Mouse (Mus musculus) hindbrain, embryonic 14.5 days (tissue): ENCODE data around the gene Casp8ap2. TPM values are rescaled to one million over a fixed set of nuclear protein-coding genes. Genes with fewer than 3 reads are reported as not detected.

ENCODE experiments used
- ATAC-seq: fragments of 200-750 bp; cut with Nextera tagmentation; 2 replicates; pipeline ENCODE4 v1.8.0; 2017; ENCODE audit warnings: moderate number of reproducible peaks, mild to moderate bottlenecking, moderate TSS enrichment, moderate library complexity; ENCODE audit not compliant: low FRiP score
- DNase-seq: peaks from one replicate; pipeline ENCODE4 v3.0.0-alpha.2; 2015; ENCODE audit warnings: low spot score
- H3K27ac ChIP-seq: fragments of 300-500 bp; sonication (generic); 2 replicates; pipeline ENCODE4 v1.5.1; 2014; ENCODE audit warnings: mild to moderate bottlenecking, moderate library complexity
- H3K27me3 ChIP-seq: fragments of 300-500 bp; sonication (generic); 2 replicates; pipeline ENCODE4 v1.6.1; 2014; ENCODE audit warnings: mild to moderate bottlenecking, low read length, mixed read lengths; ENCODE audit not compliant: control insufficient read depth, insufficient read depth
- H3K36me3 ChIP-seq: fragments of 300-500 bp; sonication (generic); replicated peaks from 2 replicates; pipeline ENCODE4 v1.6.1; 2014; ENCODE audit not compliant: control insufficient read depth, insufficient read depth
- H3K4me1 ChIP-seq: fragments of 300-500 bp; sonication (generic); replicated peaks from 2 replicates; pipeline ENCODE4 v1.6.1; 2014; ENCODE audit warnings: antibody characterized with exemption, low read length, mixed read lengths; ENCODE audit not compliant: control insufficient read depth, insufficient read depth
- H3K4me2 ChIP-seq: fragments of 300-500 bp; sonication (generic); replicated peaks from 2 replicates; pipeline ENCODE4 v1.6.1; 2014; ENCODE audit warnings: mild to moderate bottlenecking, moderate library complexity
- H3K4me3 ChIP-seq: fragments of 300-500 bp; sonication (generic); replicated peaks from 2 replicates; pipeline ENCODE4 v1.5.1; 2014; ENCODE audit warnings: mild to moderate bottlenecking, low read length
- H3K9ac ChIP-seq: fragments of 300-500 bp; sonication (generic); 2 replicates; pipeline ENCODE4 v1.6.1; 2014
- H3K9me3 ChIP-seq: fragments of 300-500 bp; sonication (generic); 2 replicates; pipeline ENCODE4 v1.6.1; 2016; ENCODE audit warnings: low read length; ENCODE audit not compliant: control insufficient read depth
- WGBS: fragments of 180-500 bp; shearing (Covaris S2); extraction: QIAGEN DNeasy Blood & Tissue Kit; methylation state at CpG from one replicate; pipeline ENCODE4 v1.1.7; 2014; 5-methylcytosine and 5-hydroxymethylcytosine counted together
- polyA plus RNA-seq: library from polyadenylated mRNA; unstranded; fragments of >200 nt; fragmentation: Nextera tagmentation; extraction: Ambion mirVana; gene quantifications from 2 replicates; pipeline ENCODE4 v1.2.1, GENCODE M21; 2014

The Casp8ap2 gene
- polyA plus RNA-seq, 1 experiment from 2014 or later = 34.6 TPM

DNA sequence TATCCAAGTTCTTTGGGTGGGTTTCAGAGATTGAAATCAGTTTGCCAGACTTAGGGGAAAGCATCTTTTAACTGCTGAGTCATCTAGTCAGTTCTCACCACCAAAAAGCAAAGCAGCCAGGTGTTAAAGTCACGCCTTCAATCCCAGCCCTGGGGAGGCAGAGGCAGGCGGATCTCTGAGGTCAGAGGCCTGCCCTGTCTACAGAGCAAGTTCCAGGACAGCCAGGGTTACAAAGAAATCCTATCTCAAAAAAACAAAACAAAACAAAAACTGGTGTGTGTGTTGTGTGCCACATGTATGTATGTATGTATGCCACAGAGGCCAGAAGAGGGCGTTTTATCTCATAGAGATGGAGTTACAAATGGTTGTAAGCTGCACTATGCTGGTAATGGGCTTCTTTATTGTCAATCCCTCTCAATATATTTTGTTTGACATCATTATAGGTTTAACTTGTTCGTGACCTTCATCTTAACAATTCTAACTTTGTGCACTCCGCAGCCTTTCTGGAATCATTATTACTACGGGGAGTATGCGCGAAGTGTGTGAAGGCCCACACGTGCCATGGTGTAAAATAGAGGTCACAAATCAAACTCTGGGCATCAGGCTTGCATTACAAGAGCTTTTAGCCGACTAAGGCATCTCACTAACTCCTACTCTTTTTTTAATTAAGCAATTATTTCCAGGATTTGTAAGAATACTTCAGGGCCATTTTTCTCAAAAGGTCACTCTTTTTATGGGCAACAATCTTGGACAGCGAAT is 41.1 kb downstream of the Casp8ap2 start:
- Histone ChIP-seq H3K36me3 (peaks cover 26% of the 10 kb centered on the region), H3K27ac (peak overlapping the region; percentile 67), H3K4me3 (peak overlapping the region; percentile 78), H3K4me1 (peaks cover 9% of the 10 kb centered on the region), H3K4me2 (peak overlapping the region; percentile 59), H3K27me3 (no peaks in the 10 kb centered on the region), H3K9ac (peak overlapping the region; percentile 68), H3K9me3 (no peaks in the 10 kb centered on the region)
- 57% methylated on average over 11 of the region's 11 CpGs for WGBS
- peak; percentile 25 for DNase-seq
- peak; percentile 44; the same call in 1 of the 2 replicates for ATAC-seq

GRCm38 (mm10) chr4:32656918-32657662 is 41.8 kb downstream of the Casp8ap2 start, which contains the start of gene Mdn1:
TSS of gene Mdn1 (plus strand) at chr4:32657119.
- ATAC-seq (peak; percentile 95), DNase-seq (peak; percentile 99)
- Histone ChIP-seq H3K4me1 (peaks cover 9% of the 10 kb centered on the region), H3K27me3 (no peaks in the 10 kb centered on the region), H3K27ac (peak within 1 kb of the TSS; percentile 67), H3K9ac (peak within 1 kb of the TSS; percentile 68), H3K4me2 (peak within 1 kb of the TSS; percentile 74), H3K9me3 (no peaks in the 10 kb centered on the region), H3K4me3 (peak within 1 kb of the TSS; percentile 78), H3K36me3 (peaks cover 18% of the 10 kb centered on the region; the same call in 1 of the 2 replicates)
- under 1% methylated on average over 68 of the region's 68 CpGs for WGBS

DNA sequence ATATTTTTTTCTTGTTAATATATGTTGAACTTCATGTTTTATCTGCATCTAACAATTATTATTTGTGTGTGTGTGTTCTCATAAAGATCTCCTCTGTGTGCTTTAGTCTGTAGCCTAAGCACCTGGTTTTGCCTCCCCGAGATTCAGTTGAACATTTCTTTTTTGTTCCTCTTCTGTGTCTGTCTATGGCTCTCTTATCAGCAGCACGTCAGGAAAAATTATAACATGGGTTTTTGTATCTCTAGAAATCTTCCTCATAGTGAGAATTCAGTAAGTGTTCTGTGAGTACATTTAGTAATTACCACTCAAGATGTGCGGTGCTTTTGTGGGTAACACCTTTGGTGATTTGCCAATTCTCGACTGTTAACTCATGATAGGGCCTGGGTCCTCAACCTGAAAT is 50.6 kb downstream of the Casp8ap2 start:
- Histone ChIP-seq H3K4me3 (no peak overlapping the region), H3K36me3 (peaks cover 72% of the 10 kb centered on the region), H3K9ac (no peak overlapping the region), H3K9me3 (no peaks in the 10 kb centered on the region), H3K4me1 (no peaks in the 10 kb centered on the region), H3K4me2 (no peak overlapping the region), H3K27me3 (no peaks in the 10 kb centered on the region), H3K27ac (no peak overlapping the region)
- DNase-seq (no peak), ATAC-seq (no peak)
- WGBS = 93% methylated on average over 4 of the region's 4 CpGs

DNA sequence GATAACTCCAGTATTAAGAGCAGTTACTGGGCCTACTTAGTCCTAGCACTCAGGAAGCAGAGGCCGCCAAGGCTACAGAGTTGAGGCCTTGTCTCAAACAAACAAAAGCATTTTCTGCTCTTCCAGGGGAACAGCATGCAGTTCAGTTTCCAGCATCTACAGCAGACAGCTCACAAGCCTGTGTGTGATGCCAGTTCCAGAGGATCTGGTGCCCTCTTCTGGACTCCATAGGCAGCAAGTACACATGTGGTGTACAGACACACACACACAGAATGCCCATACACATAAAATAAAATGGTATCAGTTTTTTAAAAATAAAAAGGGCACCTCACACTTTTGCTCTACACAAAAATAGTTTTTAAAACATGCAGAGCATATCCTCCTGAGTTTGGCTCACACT is 53.0 kb downstream of the Casp8ap2 start:
- H3K4me1 ChIP-seq = no peaks in the 10 kb centered on the region
- H3K9me3 ChIP-seq = no peaks in the 10 kb centered on the region
- no peaks in the 10 kb centered on the region for H3K27me3 ChIP-seq
- H3K9ac ChIP-seq = no peak overlapping the region
- no peak for DNase-seq
- 93% methylated on average over 1 of the region's 1 CpGs for WGBS
- no peak for ATAC-seq
- no peak overlapping the region for H3K4me2 ChIP-seq
- peaks cover 90% of the 10 kb centered on the region for H3K36me3 ChIP-seq
- no peak overlapping the region for H3K27ac ChIP-seq
- no peak overlapping the region for H3K4me3 ChIP-seq

- peaks cover 90% of the 10 kb centered on the region for H3K36me3 ChIP-seq
- no peak overlapping the region for H3K27ac ChIP-seq
- DNase-seq = no peak
- no peak overlapping the region for H3K9ac ChIP-seq
- ATAC-seq = no peak
- H3K4me2 ChIP-seq = no peak overlapping the region
- H3K9me3 ChIP-seq = no peaks in the 10 kb centered on the region
- no peaks in the 10 kb centered on the region for H3K4me1 ChIP-seq
- 92% methylated on average over 2 of the region's 2 CpGs for WGBS
- no peaks in the 10 kb centered on the region for H3K27me3 ChIP-seq
- H3K4me3 ChIP-seq = no peak overlapping the region
These were observed 54.6 kb downstream of the Casp8ap2 start for GRCm38 (mm10) chr4:32669825-32670224.

- Histone ChIP-seq H3K4me1 (no peaks in the 10 kb centered on the region), H3K9me3 (no peaks in the 10 kb centered on the region), H3K4me2 (no peak overlapping the region), H3K9ac (no peak overlapping the region), H3K36me3 (peaks cover 97% of the 10 kb centered on the region), H3K27me3 (no peaks in the 10 kb centered on the region), H3K4me3 (no peak overlapping the region), H3K27ac (no peak overlapping the region)
- DNase-seq (no peak), ATAC-seq (no peak)
- WGBS = 94% methylated on average over 2 of the region's 2 CpGs
These were observed 58.8 kb downstream of the Casp8ap2 start for GRCm38 (mm10) chr4:32674025-32674424.

GRCm38 (mm10) chr4:32677471-32677870 is 62.2 kb downstream of the Casp8ap2 start:
- Histone ChIP-seq H3K4me2 (no peak overlapping the region), H3K9me3 (no peaks in the 10 kb centered on the region), H3K9ac (no peak overlapping the region), H3K4me3 (no peak overlapping the region), H3K4me1 (no peaks in the 10 kb centered on the region), H3K27me3 (no peaks in the 10 kb centered on the region), H3K27ac (no peak overlapping the region), H3K36me3 (peaks cover 95% of the 10 kb centered on the region)
- DNase-seq (no peak), ATAC-seq (no peak)
- 94% methylated on average over 3 of the region's 3 CpGs for WGBS

DNA sequence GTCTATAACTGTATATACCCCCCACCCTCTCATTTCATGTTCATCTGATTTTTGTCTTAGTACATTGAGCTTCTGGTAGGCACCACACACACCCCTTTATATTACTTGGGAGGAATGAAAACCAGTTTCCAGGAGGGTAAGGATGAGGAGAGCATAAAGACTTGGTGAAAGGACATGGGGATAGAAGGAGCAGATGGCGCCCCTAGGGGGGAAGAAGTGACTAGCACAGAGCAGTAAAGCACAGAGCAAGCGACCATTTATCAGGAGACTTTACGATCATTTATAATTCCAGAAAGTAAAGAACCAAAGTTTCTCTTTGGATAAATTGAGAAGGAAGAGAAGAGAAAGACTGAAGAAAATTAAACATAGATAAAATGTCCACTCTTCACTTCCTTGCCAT is 65.6 kb downstream of the Casp8ap2 start:
- Histone ChIP-seq H3K4me3 (no peak overlapping the region), H3K9me3 (no peaks in the 10 kb centered on the region), H3K27me3 (no peaks in the 10 kb centered on the region), H3K9ac (no peak overlapping the region), H3K4me1 (no peaks in the 10 kb centered on the region), H3K36me3 (peaks cover 95% of the 10 kb centered on the region), H3K4me2 (no peak overlapping the region), H3K27ac (no peak overlapping the region)
- DNase-seq (no peak), ATAC-seq (no peak)
- 77% methylated on average over 3 of the region's 3 CpGs for WGBS

- Histone ChIP-seq H3K4me1 (no peaks in the 10 kb centered on the region), H3K27me3 (no peaks in the 10 kb centered on the region), H3K4me3 (no peak overlapping the region), H3K4me2 (no peak overlapping the region), H3K9me3 (no peaks in the 10 kb centered on the region), H3K27ac (no peak overlapping the region), H3K36me3 (peaks cover 93% of the 10 kb centered on the region), H3K9ac (no peak overlapping the region)
- WGBS = 74% methylated on average over 4 of the region's 4 CpGs
- DNase-seq (no peak), ATAC-seq (no peak)
These were observed 67.2 kb downstream of the Casp8ap2 start for GRCm38 (mm10) chr4:32682471-32682870.
